Mouse (Mus musculus) megakaryocyte, embryonic 14.5 days (primary cell): ENCODE data around the gene Gsdme.

ENCODE experiments used
- FLI1 ChIP-seq: IDR thresholded peaks from 2 replicates; pipeline ENCODE4 v1.6.1; 2012; ENCODE audit warnings: low read length, inconsistent platforms, mixed read lengths
- GATA1 ChIP-seq: IDR thresholded peaks from 3 replicates; pipeline ENCODE4 v1.6.1; 2012; ENCODE audit warnings: mixed read lengths, low read length, inconsistent platforms, borderline replicate concordance

DNA sequence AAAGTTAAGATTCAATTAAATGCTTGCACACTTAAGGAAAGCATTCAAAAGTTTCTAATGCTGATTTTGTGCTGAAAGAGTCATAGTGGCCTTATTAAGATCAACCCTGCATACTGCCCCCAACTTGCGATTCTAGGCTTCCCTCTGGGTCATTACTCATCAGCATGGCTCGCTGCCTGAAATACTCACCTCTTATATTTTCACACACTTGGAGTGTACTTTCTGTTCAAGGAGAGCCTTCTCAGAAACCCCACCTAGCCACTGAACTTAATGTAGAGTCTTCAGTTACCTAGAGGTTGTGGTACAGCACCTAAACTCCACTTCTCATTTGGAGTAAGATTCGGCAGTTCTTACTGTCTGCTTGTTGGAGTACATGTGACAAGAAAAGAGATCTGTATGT is 72.1 kb downstream of the Gsdme start:
- TF ChIP-seq GATA1 (no peak), FLI1 (no peak)
